Mouse (Mus musculus): ENCODE results near the gene Gm28035. TPM values are rescaled to one million over a fixed set of nuclear protein-coding genes. Genes with fewer than 3 reads are reported as not detected.

Gm28035 gene
- 1 to 10 TPM; 2.3 to 4.6 TPM for polyA plus RNA-seq (2017; shearing (Covaris generic))

DNA sequence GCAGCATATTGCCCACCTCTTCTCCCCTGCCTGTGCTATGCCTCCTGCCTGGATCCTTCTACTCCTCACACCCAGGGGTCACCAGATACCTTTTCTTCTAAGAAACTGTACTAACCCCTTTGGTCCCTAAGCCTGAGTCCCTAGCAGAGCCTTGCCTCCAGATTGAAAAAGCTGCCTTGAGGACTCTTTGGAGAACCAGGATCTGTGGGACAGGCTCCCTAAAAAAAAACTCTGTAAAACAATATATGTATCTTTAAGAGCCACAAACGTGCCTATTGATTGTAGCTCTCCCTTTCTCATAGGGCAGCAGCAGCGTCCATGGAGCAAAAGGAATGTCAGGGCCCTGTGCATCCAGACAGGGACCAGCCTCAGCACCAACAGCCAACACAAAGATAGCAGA, at the start of gene Gm28035:
TSS of gene Gm28035 (plus strand) at position 301 of the 400 bp plus-strand sequence.

GRCm38 (mm10) chr2:30205629-30206357, 34.6 kb upstream of the Gm28035 start, which contains the start of gene Kyat1:
Gene Kyat1, minus strand, starts transcription at chr2:30205847.

DNA sequence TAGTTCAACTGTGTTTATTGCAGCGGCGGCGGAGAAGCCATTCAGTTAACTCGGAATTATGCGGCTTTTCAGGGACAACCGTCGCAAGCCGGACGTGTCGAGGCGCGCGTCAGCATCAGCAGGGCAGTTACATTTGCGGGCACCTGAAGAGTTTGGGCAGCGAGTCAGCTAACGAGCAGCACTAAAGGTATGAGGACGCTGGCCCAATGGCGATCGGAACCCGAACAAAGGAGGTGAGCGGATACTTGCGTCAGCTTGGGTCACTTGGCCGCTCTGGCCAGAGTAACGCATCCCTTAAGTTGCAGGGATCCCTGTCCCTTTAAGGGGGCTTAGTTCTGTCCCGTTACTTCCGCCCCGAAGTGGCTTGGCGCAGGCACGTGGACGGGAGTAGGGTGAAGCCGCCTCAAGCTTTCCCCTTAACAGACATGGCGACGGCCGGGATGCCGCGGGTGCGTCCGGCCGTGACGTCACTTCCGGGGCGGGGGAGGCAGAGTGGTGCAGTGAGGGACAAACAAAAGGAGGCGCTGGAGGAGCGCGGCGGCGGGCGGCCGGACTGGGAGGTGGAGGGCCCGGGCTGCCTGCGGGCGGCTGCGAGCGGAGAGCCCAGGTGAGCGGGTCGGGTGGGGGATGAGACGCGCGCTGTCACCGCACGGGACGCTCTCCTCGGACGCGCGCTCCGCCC, 3.0 kb upstream of the Gm28035 start, which contains the start of gene Lrrc8a:
TSS of gene Lrrc8a (plus strand) at position 517 of the 682 bp plus-strand sequence.

DNA sequence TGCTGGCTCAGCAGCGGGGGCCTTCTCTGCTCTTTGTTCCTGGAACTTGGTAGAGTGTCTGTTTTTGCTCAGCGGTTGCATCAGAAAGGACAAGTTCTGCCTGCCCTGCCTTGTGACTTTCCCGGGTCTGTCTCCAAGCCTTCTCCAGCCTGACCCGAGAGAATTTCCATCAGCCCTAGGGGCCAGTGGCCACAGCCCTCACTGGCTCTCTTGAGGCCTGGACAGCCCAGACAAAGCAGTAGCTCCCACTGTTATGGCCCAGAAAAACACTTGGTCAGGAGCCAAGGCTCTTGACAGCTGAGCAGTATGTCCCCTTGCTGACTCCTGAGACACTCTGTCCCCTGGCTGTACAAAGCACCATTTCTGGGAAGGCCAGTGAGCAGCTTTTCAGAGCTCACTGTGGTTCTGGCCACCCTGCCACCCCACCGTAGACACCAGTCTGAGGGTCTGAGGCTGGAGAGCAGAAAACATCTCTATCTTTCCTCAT, 25.4 kb downstream of the Gm28035 start, which contains the start of gene Phyhd1:
TSS of gene Phyhd1 (plus strand) at position 437 of the 487 bp plus-strand sequence.

DNA sequence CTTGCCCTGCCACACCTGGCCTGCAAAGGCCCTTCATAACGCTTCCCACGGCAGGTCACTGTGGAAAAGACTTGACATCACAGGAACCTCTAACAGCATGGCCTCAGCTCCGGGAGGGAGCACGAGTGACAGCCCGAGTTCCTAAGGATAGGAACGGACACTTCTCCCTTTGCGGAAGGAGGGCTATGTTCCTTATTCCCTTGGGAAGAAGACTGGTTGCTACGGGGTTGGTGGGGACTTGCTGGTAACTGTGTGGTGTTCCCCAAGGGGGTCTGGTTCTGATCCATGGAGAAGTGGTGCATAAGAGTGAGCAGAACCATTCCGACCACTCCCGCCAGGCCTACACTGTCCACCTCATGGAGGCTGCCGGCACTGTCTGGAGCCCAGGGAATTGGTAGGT, 40.4 kb downstream of the Gm28035 start, which contains the start of gene Gm28038:
TSS of gene Gm28038 (plus strand) at position 301 of the 400 bp plus-strand sequence.

DNA sequence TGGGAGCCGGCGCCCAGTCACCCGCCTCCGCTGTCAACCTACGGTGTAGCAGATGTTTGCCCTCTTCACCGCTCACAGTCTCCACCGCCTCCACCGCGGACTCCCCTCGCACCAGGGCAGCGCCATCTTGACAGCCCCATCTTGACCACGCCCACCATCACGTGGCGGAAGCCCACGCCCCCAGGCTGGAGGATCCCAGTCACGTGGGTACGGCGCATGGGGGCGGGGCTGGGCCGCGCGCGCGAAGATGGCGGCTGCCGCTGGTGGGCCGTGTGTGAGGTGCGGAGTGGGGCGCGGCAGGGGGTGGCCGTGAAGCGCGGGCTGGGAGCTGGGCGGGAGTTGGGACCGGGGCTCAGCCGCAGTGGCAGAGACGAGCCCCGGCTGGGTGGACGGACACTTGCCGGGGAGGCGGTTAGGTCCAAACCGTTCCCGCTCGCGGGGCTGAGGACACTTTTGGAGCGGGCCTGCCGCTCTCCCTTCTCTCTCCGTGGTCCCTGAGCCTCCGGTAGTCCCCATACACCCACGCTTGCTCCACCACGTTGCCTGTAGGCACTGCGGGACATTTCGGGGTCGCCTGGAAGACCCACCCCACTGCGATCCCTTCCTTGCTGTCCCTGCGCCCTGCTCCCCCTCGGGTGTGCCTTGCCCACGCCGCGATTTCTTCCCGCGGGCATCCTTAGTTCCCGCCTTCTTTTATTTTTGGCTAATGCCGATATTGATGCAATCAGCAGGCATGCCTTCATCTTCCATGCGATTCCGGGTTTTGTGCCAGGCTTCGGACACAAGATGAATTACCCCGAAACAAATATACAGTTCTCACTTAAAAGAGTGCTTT, 46.0 kb downstream of the Gm28035 start, which contains the start of the genes Dolk and Nup188:
TSS of gene Dolk (minus strand) at position 143 of the 835 bp plus-strand sequence.
TSS of gene Nup188 (plus strand) at position 206 of the 835 bp plus-strand sequence.

Other genes with a start within 250 kb of the Gm28035 start
- 1 to 10 TPM in 1 of 2 experiments, under 1 TPM in 1; 0.93 to 1.4 TPM for gene Wdr34, start 191.7 kb upstream of the Gm28035 start, polyA plus RNA-seq (2017; shearing (Covaris generic))
- 100 to 1,000 TPM; 308 to 386 TPM for gene Set, start 183.2 kb upstream of the Gm28035 start, polyA plus RNA-seq (2017; shearing (Covaris generic))
- gene Pkn3, start 162.9 kb upstream of the Gm28035 start, polyA plus RNA-seq (2017; shearing (Covaris generic)), result under 1 TPM; 0.43 to 0.75 TPM
- gene Zdhhc12, start 146.9 kb upstream of the Gm28035 start, polyA plus RNA-seq (2017; shearing (Covaris generic)), result 10 to 100 TPM; 29.0 to 33.8 TPM
- gene Zer1, start 116.0 kb upstream of the Gm28035 start, polyA plus RNA-seq (2017; shearing (Covaris generic)), result 10 to 100 TPM; 52.2 to 53.4 TPM
- 1 to 10 TPM; 6.2 to 7.8 TPM for gene Tbc1d13, start 106.8 kb upstream of the Gm28035 start, polyA plus RNA-seq (2017; shearing (Covaris generic))
- 10 to 100 TPM; 15.3 to 20.4 TPM for gene Endog, start 69.1 kb upstream of the Gm28035 start, polyA plus RNA-seq (2017; shearing (Covaris generic))
- 10 to 100 TPM; 27.5 to 36.4 TPM for gene Spout1, start 62.1 kb upstream of the Gm28035 start, polyA plus RNA-seq (2017; shearing (Covaris generic))
- gene Kyat1, start 34.7 kb upstream of the Gm28035 start, polyA plus RNA-seq (2017; shearing (Covaris generic)), result 10 to 100 TPM in 1 of 2 experiments, 1 to 10 TPM in 1; 9.9 to 10.6 TPM
- 1 to 10 TPM; 7.7 to 9.7 TPM for gene Lrrc8a, start 2.9 kb upstream of the Gm28035 start, polyA plus RNA-seq (2017; shearing (Covaris generic))
- gene Phyhd1, start 25.6 kb downstream of the Gm28035 start, polyA plus RNA-seq (2017; shearing (Covaris generic)), result 1 to 10 TPM; 4.9 to 8.1 TPM
- not detected for gene Gm28038, start 40.5 kb downstream of the Gm28035 start, polyA plus RNA-seq (2017; shearing (Covaris generic))
- gene Dolk, start 45.8 kb downstream of the Gm28035 start, polyA plus RNA-seq (2017; shearing (Covaris generic)), result 10 to 100 TPM; 15.1 to 17.4 TPM
- 10 to 100 TPM; 16.5 to 22.0 TPM for gene Nup188, start 45.8 kb downstream of the Gm28035 start, polyA plus RNA-seq (2017; shearing (Covaris generic))
- gene Sh3glb2, start 118.8 kb downstream of the Gm28035 start, polyA plus RNA-seq (2017; shearing (Covaris generic)), result 100 to 1,000 TPM; 116 to 126 TPM
- gene Miga2, start 123.7 kb downstream of the Gm28035 start, polyA plus RNA-seq (2017; shearing (Covaris generic)), result 10 to 100 TPM in 1 of 2 experiments, 1 to 10 TPM in 1; 4.9 to 12.4 TPM
- 10 to 100 TPM; 20.8 to 30.3 TPM for gene Dolpp1, start 151.7 kb downstream of the Gm28035 start, polyA plus RNA-seq (2017; shearing (Covaris generic))
- gene Crat, start 175.2 kb downstream of the Gm28035 start, polyA plus RNA-seq (2017; shearing (Covaris generic)), result 1 to 10 TPM; 7.5 to 8.8 TPM
- 100 to 1,000 TPM in 1 of 2 experiments, 10 to 100 TPM in 1; 78.2 to 113 TPM for gene Ptpa, start 175.5 kb downstream of the Gm28035 start, polyA plus RNA-seq (2017; shearing (Covaris generic))
- gene Ier5l, start 233.7 kb downstream of the Gm28035 start, polyA plus RNA-seq (2017; shearing (Covaris generic)), result under 1 TPM; 0.09 to 0.29 TPM

Measured in activated CD4-positive, CD25-positive, alpha-beta regulatory T cell (primary cell).